Mouse (Mus musculus) small intestine, adult 2 months (tissue): ENCODE measurements at regions not wholly inside any gene's neighbourhood (a gene's known extent, or its start where the extent isn't known, plus 50 kb on each side); places are given as distances from the start of the nearest gene placed in this dataset.

Experiments used
- CTCF ChIP-seq: fragments of 200-500 bp; IDR thresholded peaks from 2 replicates; pipeline ENCODE4 v1.5.1; 2012; ENCODE audit warnings: low read depth, mild to moderate bottlenecking, control low read depth, inconsistent platforms, low read length, moderate library complexity, mixed read lengths; ENCODE audit not compliant: insufficient replicate concordance, insufficient read length; ENCODE audit errors: extremely low read depth
- POLR2A ChIP-seq: fragments of 200-500 bp; IDR thresholded peaks from 2 replicates; pipeline ENCODE4 v1.6.1; 2012; ENCODE audit warnings: low read depth, mild to moderate bottlenecking, control low read depth, inconsistent platforms, low read length, moderate library complexity

DNA sequence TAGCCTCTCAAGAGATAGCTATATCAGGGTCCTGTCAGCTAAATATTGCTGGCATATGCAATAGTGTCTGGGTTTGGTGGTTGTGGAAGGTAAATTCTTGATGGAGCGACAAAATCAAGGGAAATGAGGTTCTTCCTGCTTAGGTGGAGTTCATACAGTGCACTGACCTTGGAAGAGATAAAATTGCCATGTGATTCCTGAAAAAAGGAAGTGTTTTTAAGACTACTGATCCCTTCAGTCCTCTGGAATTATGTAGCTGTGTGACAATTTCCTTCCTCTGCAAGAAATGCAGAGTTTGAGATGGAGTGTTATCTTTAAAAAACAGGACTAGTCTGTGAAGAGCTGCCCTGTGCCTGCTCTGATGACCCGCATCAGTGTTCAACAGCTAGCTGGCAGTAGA, 83.5 kb upstream of the Ralgapa2 start:
- TF ChIP-seq POLR2A (no peak), CTCF (no peak)
